Mouse (Mus musculus) intestine, postnatal 0 days (tissue): ENCODE data around the gene Npas4. TPM values are rescaled to one million over a fixed set of nuclear protein-coding genes. Genes with fewer than 3 reads are reported as not detected.
"Not testable (repeated sequence)": the region's sequence is repeated elsewhere in the genome, so short reads cannot be mapped to it uniquely, and the experiment has no call there.

Experiments used
- ATAC-seq: fragments of 200-750 bp; cut with Nextera tagmentation; 2 replicates; pipeline ENCODE4 v1.8.0; 2017; ENCODE audit warnings: mild to moderate bottlenecking, moderate TSS enrichment, moderate library complexity
- H3K27ac ChIP-seq: fragments of 300-500 bp; sonication (generic); 2 replicates; pipeline ENCODE4 v1.5.1; 2014; ENCODE audit warnings: mild to moderate bottlenecking, low read depth, low read length, moderate library complexity
- H3K27me3 ChIP-seq: fragments of 300-500 bp; sonication (generic); replicated peaks from 2 replicates; pipeline ENCODE4 v1.6.1; 2014; ENCODE audit warnings: low read length, mixed read lengths; ENCODE audit not compliant: control insufficient read depth, insufficient read depth
- H3K36me3 ChIP-seq: fragments of 300-500 bp; sonication (generic); 2 replicates; pipeline ENCODE4 v1.6.1; 2014; ENCODE audit warnings: mild to moderate bottlenecking, moderate library complexity; ENCODE audit not compliant: control insufficient read depth, insufficient read depth
- H3K4me1 ChIP-seq: fragments of 300-500 bp; sonication (generic); replicated peaks from 2 replicates; pipeline ENCODE4 v1.6.1; 2014; ENCODE audit warnings: antibody characterized with exemption, low read length, mixed read lengths; ENCODE audit not compliant: control insufficient read depth, insufficient read depth
- H3K4me2 ChIP-seq: fragments of 300-500 bp; sonication (generic); replicated peaks from 2 replicates; pipeline ENCODE4 v1.6.1; 2014; ENCODE audit warnings: low read depth, mild to moderate bottlenecking, moderate library complexity
- H3K4me3 ChIP-seq: fragments of 300-500 bp; sonication (generic); 2 replicates; pipeline ENCODE4 v1.5.1; 2014; ENCODE audit warnings: low read depth, low read length
- H3K9ac ChIP-seq: fragments of 300-500 bp; sonication (generic); 2 replicates; pipeline ENCODE4 v1.6.1; 2014; ENCODE audit warnings: mild to moderate bottlenecking, low read depth, low read length
- H3K9me3 ChIP-seq: fragments of 300-500 bp; sonication (generic); 2 replicates; pipeline ENCODE4 v1.6.1; 2016; ENCODE audit warnings: mixed run types; ENCODE audit not compliant: control insufficient read depth
- CTCF ChIP-seq: sonication (generic); IDR thresholded peaks from 2 replicates; pipeline ENCODE4 v1.5.1; 2016; ENCODE audit warnings: low read depth, mild to moderate bottlenecking, control low read depth, antibody characterized with exemption, moderate library complexity
- WGBS: fragments of 180-500 bp; shearing (Covaris S2); extraction: QIAGEN DNeasy Blood & Tissue Kit; methylation state at CpG from one replicate; pipeline ENCODE4 v1.1.7; 2014; 5-methylcytosine and 5-hydroxymethylcytosine counted together
- polyA plus RNA-seq: library from polyadenylated mRNA; unstranded; fragments of >200 nt; fragmentation: Nextera tagmentation; extraction: Ambion mirVana; gene quantifications from 2 replicates; pipeline ENCODE4 v1.2.1, GENCODE M21; 2015

Npas4 gene
- polyA plus RNA-seq, 1 experiment from 2014 or later: 0.09 TPM

DNA sequence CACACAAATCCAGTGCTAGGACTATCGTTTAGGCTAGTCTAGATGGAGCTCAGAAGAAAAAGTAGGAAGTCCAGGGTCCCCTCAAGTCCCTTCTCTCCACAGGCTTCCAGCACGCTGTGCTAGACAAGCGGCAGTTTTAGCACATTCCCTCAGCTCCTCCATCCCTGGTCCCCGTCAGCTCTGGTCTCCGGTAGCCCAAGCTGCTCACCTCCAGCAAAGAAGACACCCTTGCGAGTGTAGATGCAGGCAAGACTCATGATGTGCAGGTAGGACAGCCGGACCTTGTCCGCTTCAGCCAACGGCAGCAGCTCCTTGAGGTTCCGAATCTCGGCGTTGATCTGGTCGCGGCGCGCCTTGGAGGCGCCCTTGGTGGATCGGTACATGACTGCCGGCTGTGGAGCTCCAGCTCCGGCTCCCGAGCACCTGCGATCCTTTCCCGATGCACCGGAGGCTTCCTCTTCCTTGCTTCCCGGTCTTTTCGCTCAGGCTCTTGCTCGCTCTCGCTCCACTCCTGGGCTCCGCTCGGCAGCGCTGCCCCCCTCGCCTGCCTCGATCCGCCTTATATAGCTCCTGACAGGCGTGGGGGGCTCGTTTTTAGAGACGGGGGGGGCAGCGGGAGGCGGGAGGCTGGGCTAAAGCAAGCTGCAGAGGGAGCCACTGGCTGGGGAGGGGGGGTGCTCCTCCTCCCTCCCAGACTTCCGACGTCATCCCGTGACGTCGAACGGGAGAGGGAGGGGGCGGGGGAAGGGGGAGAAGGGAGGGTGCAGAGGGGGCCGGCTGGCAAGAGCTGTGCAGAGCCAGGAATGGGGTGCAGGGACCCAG lies 471 bp downstream of the Npas4 start:
- Histone ChIP-seq H3K27me3 (peaks cover 33% of the 10 kb centered on the region), H3K9me3 (no peaks in the 10 kb centered on the region), H3K36me3 (no peaks in the 10 kb centered on the region), H3K9ac (no peak overlapping the region), H3K4me2 (no peak overlapping the region), H3K4me3 (no peak overlapping the region), H3K27ac (no peak overlapping the region), H3K4me1 (no peaks in the 10 kb centered on the region)
- WGBS: 28% methylated on average over 42 of the region's 47 CpGs
- 0 out of 2 replicates have a peak, but pooled peaks have one; percentile 7 for ATAC-seq
- no peak for TF ChIP-seq CTCF

DNA sequence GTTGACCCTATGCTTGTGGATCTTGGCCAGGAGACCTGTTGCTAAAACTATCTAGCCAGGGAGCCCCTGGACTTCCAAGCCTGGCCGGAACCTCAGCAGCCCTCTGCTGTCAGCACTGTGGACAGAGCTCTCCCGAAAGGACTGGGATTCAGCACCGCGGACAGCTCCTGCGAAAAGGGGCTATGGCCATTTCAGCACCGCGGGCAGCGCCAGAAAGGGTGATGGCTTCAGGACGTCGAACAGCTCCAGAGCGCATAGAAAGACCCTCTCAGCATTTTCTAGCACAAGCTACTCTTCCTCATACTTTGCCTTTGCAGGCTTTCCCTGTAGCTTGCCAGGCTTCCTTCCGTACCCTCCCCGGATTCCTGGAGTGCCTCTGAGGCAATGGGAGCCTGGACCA lies 1.1 kb downstream of the Npas4 start:
- H3K9ac ChIP-seq: no peak overlapping the region
- WGBS: 2% methylated on average over 13 of the region's 13 CpGs
- no peaks in the 10 kb centered on the region for H3K9me3 ChIP-seq
- no peak overlapping the region for H3K4me3 ChIP-seq
- H3K4me1 ChIP-seq: no peaks in the 10 kb centered on the region
- H3K27me3 ChIP-seq: peaks cover 36% of the 10 kb centered on the region
- peak; percentile 50 for ATAC-seq
- no peak overlapping the region for H3K4me2 ChIP-seq
- no peaks in the 10 kb centered on the region for H3K36me3 ChIP-seq
- TF ChIP-seq CTCF: peak; percentile 45
- H3K27ac ChIP-seq: no peak overlapping the region

DNA sequence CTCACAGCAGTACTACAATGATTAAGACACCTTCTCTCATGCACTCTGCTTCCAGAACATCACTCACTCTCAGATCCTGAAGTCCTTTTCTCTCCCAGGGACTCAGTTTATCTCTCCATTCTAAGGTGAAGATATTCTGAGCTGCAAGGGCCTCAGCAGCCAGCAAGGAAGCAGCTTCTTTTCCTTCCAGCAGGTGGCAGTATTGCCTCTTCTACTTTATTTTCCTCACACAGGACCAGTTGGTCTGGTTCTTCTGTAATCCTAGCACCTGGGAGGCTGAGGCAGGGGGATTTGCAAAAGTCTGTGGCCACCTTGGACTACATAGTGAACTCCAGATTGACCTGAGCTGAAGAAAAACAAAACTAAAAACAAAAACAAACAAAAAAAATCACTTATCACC lies 8.3 kb downstream of the Npas4 start:
- H3K4me2 ChIP-seq: no peak overlapping the region
- H3K4me1 ChIP-seq: no peaks in the 10 kb centered on the region
- TF ChIP-seq CTCF: peak; percentile 84

DNA sequence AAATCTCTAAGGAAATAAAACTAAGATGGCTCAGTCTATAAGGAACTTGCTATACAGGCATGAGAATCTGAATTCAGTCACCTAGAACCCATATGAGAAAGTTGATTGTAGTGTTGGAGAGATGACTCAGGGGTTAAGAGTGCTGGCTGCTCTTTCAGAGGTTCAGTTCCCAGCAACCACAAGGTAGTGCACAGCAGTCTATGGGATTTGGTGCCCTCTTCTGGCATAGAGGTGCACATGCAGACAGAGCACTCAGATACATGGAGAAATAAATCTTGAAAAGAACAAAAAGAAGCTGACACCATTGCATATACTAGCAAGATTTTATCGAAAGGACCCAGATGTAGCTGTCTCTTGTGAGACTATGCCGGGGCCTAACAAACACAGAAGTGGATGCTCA lies 21.9 kb downstream of the Npas4 start:
- Histone ChIP-seq H3K4me1 (no peaks in the 10 kb centered on the region), H3K9ac (no peak overlapping the region), H3K9me3 (no peaks in the 10 kb centered on the region), H3K4me3 (no peak overlapping the region), H3K36me3 (peaks cover 20% of the 10 kb centered on the region; the same call in 1 of the 2 replicates), H3K27me3 (no peaks in the 10 kb centered on the region), H3K4me2 (no peak overlapping the region), H3K27ac (no peak overlapping the region)
- 80% methylated on average over 2 of the region's 2 CpGs for WGBS
- TF ChIP-seq CTCF: peak; percentile 66
- no peak for ATAC-seq

More for the DNA sequence above, 8.3 kb downstream of the Npas4 start:
- Histone ChIP-seq H3K36me3 (no peaks in the 10 kb centered on the region), H3K4me3 (no peak overlapping the region), H3K27ac (no peak overlapping the region), H3K9ac (no peak overlapping the region), H3K9me3 (no peaks in the 10 kb centered on the region), H3K27me3 (peaks cover 10% of the 10 kb centered on the region; the same call in 1 of the 2 replicates)
- ATAC-seq: no peak

DNA sequence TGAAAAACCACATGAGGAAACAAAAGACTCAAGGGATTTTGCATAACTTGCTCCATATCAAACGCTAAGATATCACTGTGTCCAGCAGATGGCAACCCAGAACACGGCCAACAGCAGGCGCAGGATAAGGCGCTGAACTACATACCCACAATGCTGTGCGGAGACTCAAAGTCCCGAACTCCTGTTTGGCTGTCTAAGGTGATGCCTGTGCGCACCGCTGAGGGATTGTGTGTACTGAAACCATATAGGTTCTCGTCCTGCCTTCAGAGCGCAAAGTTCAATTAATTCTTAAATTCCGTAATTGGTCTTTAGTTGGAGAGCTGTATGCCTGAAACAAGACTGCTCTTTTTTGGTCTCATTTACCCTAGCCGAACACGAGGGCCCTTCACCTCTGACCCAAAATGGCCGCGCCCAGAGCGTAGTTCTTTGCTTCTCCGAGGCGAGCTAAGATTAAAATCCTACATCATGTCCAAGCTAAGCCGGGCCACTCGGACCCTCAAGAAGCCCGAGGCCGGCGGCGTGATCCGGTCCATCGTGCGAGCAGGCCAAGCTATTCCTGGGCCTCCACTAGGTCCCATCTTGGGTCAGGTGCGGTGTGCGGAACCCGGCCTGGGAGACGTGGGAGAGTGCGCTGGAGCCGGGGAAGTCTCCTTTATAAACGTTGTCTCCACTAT lies 28.1 kb downstream of the Npas4 start, which contains the start of gene Mrpl11:
Mrpl11 (plus strand) TSS at position 220 of the 674 bp plus-strand sequence.
- TF ChIP-seq CTCF: peak; percentile 96
- Histone ChIP-seq H3K9ac (peak within 1 kb of the TSS; percentile 78), H3K27ac (peak within 1 kb of the TSS; percentile 62; the same call in 1 of the 2 replicates), H3K9me3 (no peaks in the 10 kb centered on the region), H3K4me2 (peak within 1 kb of the TSS; percentile 73), H3K36me3 (peaks cover 20% of the 10 kb centered on the region; the same call in 1 of the 2 replicates), H3K27me3 (no peaks in the 10 kb centered on the region), H3K4me1 (peaks cover 3% of the 10 kb centered on the region; the same call in 1 of the 2 replicates), H3K4me3 (peak within 1 kb of the TSS; percentile 82)
- ATAC-seq: peak; percentile 94
- WGBS: under 1% methylated on average over 34 of the region's 34 CpGs

DNA sequence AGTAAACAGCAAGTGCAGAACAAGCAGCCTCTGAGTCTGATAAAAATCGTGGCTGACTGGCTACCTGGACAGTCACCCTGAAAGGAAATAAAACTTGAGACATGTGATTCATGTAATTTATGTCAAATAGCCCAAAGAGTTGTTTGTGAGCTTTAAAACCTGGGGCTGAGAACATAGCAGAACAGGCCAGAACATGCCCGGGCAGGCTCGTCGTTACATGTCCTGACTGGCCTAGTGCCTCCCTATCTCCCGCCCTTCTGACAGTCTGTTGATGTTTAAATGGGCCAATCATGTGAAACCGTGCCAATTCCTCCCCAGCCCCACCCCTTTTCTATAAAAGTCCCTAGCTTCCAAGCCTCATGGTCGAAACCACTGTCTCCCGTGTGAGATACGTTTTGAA lies 41.5 kb downstream of the Npas4 start:
- not testable (repeated sequence) for H3K4me2 ChIP-seq, H3K4me1 ChIP-seq, H3K27ac ChIP-seq, H3K27me3 ChIP-seq, H3K36me3 ChIP-seq, H3K4me3 ChIP-seq, H3K9me3 ChIP-seq, H3K9ac ChIP-seq, ATAC-seq
- WGBS: 72% methylated on average over 9 of the region's 9 CpGs
